Mouse (Mus musculus): Measurements from ENCODE around the gene Casp9.

Gene Casp9

GRCm38 (mm10) chr4:141863726-141864280 is 70.4 kb downstream of the Casp9 start:
- no peak for DNase-seq (ENCODE audit: low spot score in 2 of 2)

- DNase-seq (ENCODE audit: low spot score in 2 of 2) = no peak
Measured at GRCm38 (mm10) chr4:141864506-141864905, 71.1 kb downstream of the Casp9 start.

- DNase-seq (ENCODE audit: low spot score in 2 of 2) = no peak
Measured at GRCm38 (mm10) chr4:141865006-141865405, 71.6 kb downstream of the Casp9 start.

Measured in heart, adult 9 months (tissue).